Mouse (Mus musculus) lung, embryonic 14.5 days (tissue): ENCODE measurements around the gene Mfng. TPM values are rescaled to one million over a fixed set of nuclear protein-coding genes. Genes with fewer than 3 reads are reported as not detected.

Experiments
- ATAC-seq: fragments of 200-750 bp; cut with Nextera tagmentation; 2 replicates; pipeline ENCODE4 v1.8.0; 2017; ENCODE audit warnings: mild to moderate bottlenecking, moderate TSS enrichment, moderate library complexity; ENCODE audit not compliant: insufficient read depth
- DNase-seq: peaks from one replicate; pipeline ENCODE4 v3.0.0-alpha.2; 2015
- H3K27ac ChIP-seq: fragments of 300-500 bp; sonication (generic); 2 replicates; pipeline ENCODE4 v1.5.1; 2014; ENCODE audit warnings: low read depth, mild to moderate bottlenecking, moderate library complexity
- H3K27me3 ChIP-seq: fragments of 300-500 bp; sonication (generic); 2 replicates; pipeline ENCODE4 v1.6.1; 2014; ENCODE audit warnings: low read length, control low read depth; ENCODE audit not compliant: insufficient read depth
- H3K36me3 ChIP-seq: fragments of 300-500 bp; sonication (generic); 2 replicates; pipeline ENCODE4 v1.6.1; 2014; ENCODE audit warnings: control low read depth; ENCODE audit not compliant: insufficient read depth
- H3K4me1 ChIP-seq: fragments of 300-500 bp; sonication (generic); 2 replicates; pipeline ENCODE4 v1.6.1; 2014; ENCODE audit warnings: antibody characterized with exemption, control low read depth; ENCODE audit not compliant: insufficient read depth
- H3K4me2 ChIP-seq: fragments of 300-500 bp; sonication (generic); 2 replicates; pipeline ENCODE4 v1.6.1; 2014; ENCODE audit warnings: mild to moderate bottlenecking
- H3K4me3 ChIP-seq: fragments of 300-500 bp; sonication (generic); 2 replicates; pipeline ENCODE4 v1.5.1; 2014; ENCODE audit warnings: low read depth, low read length
- H3K9ac ChIP-seq: fragments of 300-500 bp; sonication (generic); 2 replicates; pipeline ENCODE4 v1.6.1; 2014
- H3K9me3 ChIP-seq: fragments of 300-500 bp; sonication (generic); 2 replicates; pipeline ENCODE4 v1.6.1; 2016; ENCODE audit warnings: low read depth, low read length, control low read depth
- CTCF ChIP-seq: IDR thresholded peaks from 2 replicates; pipeline ENCODE4 v1.5.1; 2016; ENCODE audit warnings: antibody characterized with exemption, low read depth
- whole genome bisulfite sequencing: fragments of 180-500 bp; shearing (Covaris S2); extraction: QIAGEN DNeasy Blood & Tissue Kit; methylation state at CpG from one replicate; pipeline ENCODE4 v1.1.7; 2014; 5-methylcytosine and 5-hydroxymethylcytosine counted together
- polyA plus RNA-seq: library from polyadenylated mRNA; unstranded; fragments of >200 nt; fragmentation: Nextera tagmentation; extraction: Ambion mirVana; gene quantifications from 2 replicates; pipeline ENCODE4 v1.2.1, GENCODE M21; 2014

Mfng gene
- polyA plus RNA-seq = 28.7 and 34.3 TPM in 2 replicates

GRCm38 (mm10) chr15:78773290-78773729 lies at the start of gene Mfng:
Gene Mfng, minus strand, starts transcription at chr15:78773475.
- Histone ChIP-seq H3K36me3 (peaks cover 11% of the 10 kb centered on the region; the same call in 1 of the 2 replicates), H3K27ac (peak within 1 kb of the TSS; percentile 70), H3K4me3 (peak within 1 kb of the TSS; percentile 34), H3K4me2 (peak within 1 kb of the TSS; percentile 54), H3K27me3 (no peaks in the 10 kb centered on the region), H3K9me3 (no peaks in the 10 kb centered on the region), H3K4me1 (no peaks in the 10 kb centered on the region), H3K9ac (peak within 1 kb of the TSS; percentile 37)
- ATAC-seq (peak; percentile 62), DNase-seq (peak; percentile 89)
- no peak for TF ChIP-seq CTCF
- WGBS = 2% methylated on average over 11 of the region's 11 CpGs

GRCm38 (mm10) chr15:78816074-78816391 lies 42.8 kb upstream of the Mfng start:
- 60% methylated on average over 6 of the region's 6 CpGs for WGBS
- Histone ChIP-seq H3K9me3 (no peaks in the 10 kb centered on the region), H3K4me3 (no peak overlapping the region), H3K36me3 (no peaks in the 10 kb centered on the region), H3K27me3 (no peaks in the 10 kb centered on the region), H3K27ac (peak overlapping the region; percentile 62; the same call in 1 of the 2 replicates), H3K9ac (no peak overlapping the region), H3K4me1 (no peaks in the 10 kb centered on the region), H3K4me2 (no peak overlapping the region)
- ATAC-seq (no peak), DNase-seq (no peak)
- no peak for TF ChIP-seq CTCF

- WGBS = 31% methylated on average over 11 of the region's 11 CpGs
- TF ChIP-seq CTCF = no peak
- H3K27ac ChIP-seq = peak overlapping the region; percentile 62; the same call in 1 of the 2 replicates
Measured at GRCm38 (mm10) chr15:78815314-78816073, 42.2 kb upstream of the Mfng start.

GRCm38 (mm10) chr15:78813603-78814002 lies 40.3 kb upstream of the Mfng start:
- no peak overlapping the region for H3K27ac ChIP-seq
- ATAC-seq = no peak
- no peak overlapping the region for H3K4me2 ChIP-seq
- WGBS = 84% methylated on average over 4 of the region's 4 CpGs
- no peak for DNase-seq
- no peak overlapping the region for H3K4me3 ChIP-seq
- H3K36me3 ChIP-seq = no peaks in the 10 kb centered on the region
- H3K9ac ChIP-seq = no peak overlapping the region
- H3K4me1 ChIP-seq = peaks cover 6% of the 10 kb centered on the region; the same call in 1 of the 2 replicates
- no peak for TF ChIP-seq CTCF
- H3K27me3 ChIP-seq = no peaks in the 10 kb centered on the region
- H3K9me3 ChIP-seq = no peaks in the 10 kb centered on the region

More at GRCm38 (mm10) chr15:78815314-78816073, 42.2 kb upstream of the Mfng start:
- Histone ChIP-seq H3K27me3 (no peaks in the 10 kb centered on the region), H3K4me3 (no peak overlapping the region), H3K9ac (no peak overlapping the region), H3K9me3 (no peaks in the 10 kb centered on the region), H3K4me2 (no peak overlapping the region), H3K4me1 (no peaks in the 10 kb centered on the region), H3K36me3 (no peaks in the 10 kb centered on the region)
- ATAC-seq (peak; percentile 82), DNase-seq (peak; percentile 79)

GRCm38 (mm10) chr15:78810146-78810545 lies 36.9 kb upstream of the Mfng start:
- Histone ChIP-seq H3K4me1 (peaks cover 6% of the 10 kb centered on the region; the same call in 1 of the 2 replicates), H3K36me3 (no peaks in the 10 kb centered on the region), H3K27me3 (no peaks in the 10 kb centered on the region), H3K4me3 (no peak overlapping the region), H3K4me2 (no peak overlapping the region), H3K9me3 (no peaks in the 10 kb centered on the region), H3K9ac (no peak overlapping the region), H3K27ac (no peak overlapping the region)
- DNase-seq = no peak
- ATAC-seq = no peak
- no peak for TF ChIP-seq CTCF
- 44% methylated on average over 9 of the region's 9 CpGs for WGBS

- ATAC-seq (no peak), DNase-seq (no peak)
- Histone ChIP-seq H3K4me2 (no peak overlapping the region), H3K27ac (no peak overlapping the region), H3K9ac (no peak overlapping the region), H3K9me3 (no peaks in the 10 kb centered on the region), H3K4me3 (no peak overlapping the region), H3K27me3 (no peaks in the 10 kb centered on the region), H3K4me1 (peaks cover 6% of the 10 kb centered on the region; the same call in 1 of the 2 replicates), H3K36me3 (no peaks in the 10 kb centered on the region)
- no peak for TF ChIP-seq CTCF
- 44% methylated on average over 9 of the region's 9 CpGs for WGBS
Measured at GRCm38 (mm10) chr15:78809739-78810138, 36.5 kb upstream of the Mfng start.

- H3K36me3 ChIP-seq = no peaks in the 10 kb centered on the region
- H3K27me3 ChIP-seq = no peaks in the 10 kb centered on the region
- H3K4me2 ChIP-seq = no peak overlapping the region
- H3K9me3 ChIP-seq = no peaks in the 10 kb centered on the region
- H3K9ac ChIP-seq = no peak overlapping the region
- WGBS = 80% methylated on average over 2 of the region's 2 CpGs
- no peak overlapping the region for H3K4me3 ChIP-seq
- DNase-seq (no peak), ATAC-seq (no peak)
- peaks cover 10% of the 10 kb centered on the region; the same call in 1 of the 2 replicates for H3K4me1 ChIP-seq
- no peak for TF ChIP-seq CTCF
- no peak overlapping the region for H3K27ac ChIP-seq
Measured at GRCm38 (mm10) chr15:78808980-78809379, 35.7 kb upstream of the Mfng start.
